ENCODE assay signal across 7 mouse cellular contexts in genomic region chr15:98145559-98146181, GRCm38 (mm10). TPM values are rescaled to one million over a fixed set of nuclear protein-coding genes. Genes with fewer than 3 reads are reported as not detected.
DNase-seq lines count a peak whose midpoint lies in the region; ATAC-seq lines count a peak whose summit lies in the region.

No protein-coding gene starts in this region.

- peak overlapping the region; percentile 83 for H3K4me2 ChIP-seq in intestine, embryonic 15.5 days (replicated peaks)

- peaks cover 10% of the 10 kb centered on the region; the same call in 1 of the 2 replicates for H3K36me3 ChIP-seq in intestine, embryonic 15.5 days
- H3K36me3 ChIP-seq in midbrain, embryonic 10.5 days, result peaks cover 18% of the 10 kb centered on the region

- under 1% methylated on average over 38 of the region's 38 CpGs for whole genome bisulfite sequencing in intestine, embryonic 15.5 days
- under 1% methylated on average over 38 of the region's 38 CpGs for WGBS in midbrain, embryonic 10.5 days

- no peaks in the 10 kb centered on the region for H3K9me3 ChIP-seq in intestine, embryonic 15.5 days
- no peaks in the 10 kb centered on the region for H3K9me3 ChIP-seq in midbrain, embryonic 10.5 days (replicated peaks)

- peak; percentile 99 for ATAC-seq in intestine, embryonic 15.5 days

- H3K4me3 ChIP-seq in intestine, embryonic 15.5 days (replicated peaks), result peak overlapping the region; percentile 96
- peak overlapping the region; percentile 98 for H3K4me3 ChIP-seq in midbrain, embryonic 10.5 days

- peak overlapping the region; percentile 92 for H3K9ac ChIP-seq in intestine, embryonic 15.5 days

- H3K27me3 ChIP-seq in intestine, embryonic 15.5 days (replicated peaks), result no peaks in the 10 kb centered on the region
- H3K27me3 ChIP-seq in midbrain, embryonic 10.5 days (ENCODE audit: low read depth, poor library complexity, severe bottlenecking), result no peaks in the 10 kb centered on the region

- H3K4me1 ChIP-seq in intestine, embryonic 15.5 days (replicated peaks), result peaks cover 4% of the 10 kb centered on the region; the same call in 1 of the 2 replicates
- H3K4me1 ChIP-seq in midbrain, embryonic 10.5 days, result peaks cover 16% of the 10 kb centered on the region

- DNase-seq in adrenal gland, adult 18-20 months (ENCODE audit: low spot score in 2 of 2), result peak; percentile 91 to 93
- DNase-seq in embryo, embryonic 11 days, result peak; percentile 96
- peak; percentile 92 for DNase-seq in gastrocnemius, postnatal 25 days
- DNase-seq in left cerebral cortex, postnatal 25 days (ENCODE audit: low spot score in 2 of 2), result peak; percentile 95 to 98
- DNase-seq in midbrain, embryonic 10.5 days (ENCODE audit: low spot score), result peak; percentile 94
- DNase-seq in right cerebral cortex, postnatal 4 days, result peak; percentile 96

- H3K27ac ChIP-seq in intestine, embryonic 15.5 days, result peak overlapping the region; percentile 66
- peak overlapping the region; percentile 94 for H3K27ac ChIP-seq in midbrain, embryonic 10.5 days (replicated peaks)

- intact Hi-C loops in left cerebral cortex, postnatal 25 days (cut with DNase I), result loop anchor here (2.0 kb wide), 1 partner anchor 53 kb away; the partner anchor contains the start of genes Pfkm and Senp1

RNA-seq across cellular contexts. Expression of gene Asb8, which starts 19.8 kb away (rescaled TPM):
- 10 to 100 TPM; 38.1 to 41.2 TPM for total RNA-seq in adrenal gland, adult 18-20 months (2021)
- total RNA-seq in gastrocnemius, postnatal 25 days (2021), result 100 to 1,000 TPM; 102 to 145 TPM
- polyA plus RNA-seq in intestine, embryonic 15.5 days (2015; fragmentation: Nextera tagmentation; extraction: Ambion mirVana), result 46.6 and 49.5 TPM in 2 replicates
- total RNA-seq in left cerebral cortex, postnatal 25 days (2021), result 10 to 100 TPM; 46.5 to 48.0 TPM
- 41.7 and 47.2 TPM in 2 replicates for polyA plus RNA-seq in midbrain, embryonic 10.5 days (2016; fragmentation: Nextera tagmentation; extraction: Ambion mirVana)

RNA-seq across cellular contexts. Expression of gene Ccdc184, which starts 21.3 kb away (rescaled TPM):
- total RNA-seq in adrenal gland, adult 18-20 months (2021), result 1 to 10 TPM in 1 of 2 experiments, under 1 TPM in 1; 0.83 to 1.1 TPM
- total RNA-seq in gastrocnemius, postnatal 25 days (2021), result not detected
- 1.6 and 1.7 TPM in 2 replicates for polyA plus RNA-seq in intestine, embryonic 15.5 days (2015; fragmentation: Nextera tagmentation; extraction: Ambion mirVana)
- 10 to 100 TPM; 18.8 to 21.1 TPM for total RNA-seq in left cerebral cortex, postnatal 25 days (2021)
- 7.3 and 11.2 TPM in 2 replicates for polyA plus RNA-seq in midbrain, embryonic 10.5 days (2016; fragmentation: Nextera tagmentation; extraction: Ambion mirVana)

RNA-seq across cellular contexts. Expression of gene Olfr288, which starts 49.7 kb away (rescaled TPM):
- not detected for total RNA-seq in adrenal gland, adult 18-20 months (2021)
- not detected for total RNA-seq in gastrocnemius, postnatal 25 days (2021)
- polyA plus RNA-seq in intestine, embryonic 15.5 days (2015; fragmentation: Nextera tagmentation; extraction: Ambion mirVana), result not detected in 2 replicates
- total RNA-seq in left cerebral cortex, postnatal 25 days (2021), result not detected
- not detected in 2 replicates for polyA plus RNA-seq in midbrain, embryonic 10.5 days (2016; fragmentation: Nextera tagmentation; extraction: Ambion mirVana)

RNA-seq across cellular contexts. Expression of gene Senp1, which starts 52.1 kb away (rescaled TPM):
- total RNA-seq in adrenal gland, adult 18-20 months (2021), result 10 to 100 TPM; 16.3 to 16.9 TPM
- 1 to 10 TPM; 6.7 to 6.9 TPM for total RNA-seq in gastrocnemius, postnatal 25 days (2021)
- polyA plus RNA-seq in intestine, embryonic 15.5 days (2015; fragmentation: Nextera tagmentation; extraction: Ambion mirVana), result 26.5 and 27.4 TPM in 2 replicates
- total RNA-seq in left cerebral cortex, postnatal 25 days (2021), result 10 to 100 TPM in 1 of 2 experiments, 1 to 10 TPM in 1; 9.6 to 12.5 TPM
- 46.2 and 47.3 TPM in 2 replicates for polyA plus RNA-seq in midbrain, embryonic 10.5 days (2016; fragmentation: Nextera tagmentation; extraction: Ambion mirVana)

RNA-seq across cellular contexts. Expression of gene Pfkm, which starts 53.3 kb away (rescaled TPM):
- total RNA-seq in adrenal gland, adult 18-20 months (2021), result 10 to 100 TPM; 71.0 to 86.3 TPM
- total RNA-seq in gastrocnemius, postnatal 25 days (2021), result 1,000 to 10,000 TPM; 2,083 to 2,117 TPM
- polyA plus RNA-seq in intestine, embryonic 15.5 days (2015; fragmentation: Nextera tagmentation; extraction: Ambion mirVana), result 27.9 and 28.4 TPM in 2 replicates
- total RNA-seq in left cerebral cortex, postnatal 25 days (2021), result 100 to 1,000 TPM; 398 to 408 TPM
- 36.3 and 43.1 TPM in 2 replicates for polyA plus RNA-seq in midbrain, embryonic 10.5 days (2016; fragmentation: Nextera tagmentation; extraction: Ambion mirVana)

Comparison
In these comparisons a context has a peak if more than half of its experiments do, and no peak if none do; other contexts are left out.
1. Peak in every context shown above with its lines: DNase-seq, ATAC-seq, H3K4me3 ChIP-seq and H3K27ac ChIP-seq.
2. RNA of gene Ccdc184, which starts 21.3 kb away (total RNA-seq): 18.8 to 21.1 TPM in left cerebral cortex, postnatal 25 days; 0.83 to 1.1 TPM in adrenal gland, adult 18-20 months and not detected in gastrocnemius, postnatal 25 days; every median in the first group is over 4 times any median in the second.